Mouse (Mus musculus) left cerebral cortex, adult 8-10 months (tissue): ENCODE measurements around the gene Snx32. TPM values are rescaled to one million over a fixed set of nuclear protein-coding genes. Genes with fewer than 3 reads are reported as not detected.
"Not testable (repeated sequence)": the region's sequence is repeated elsewhere in the genome, so short reads cannot be mapped to it uniquely, and the experiment has no call there.

Experiments used
- DNase-seq, 2 experiments: peaks; one replicate each; pipeline ENCODE4 v3.0.0; 2022; ENCODE audit warnings: low spot score in 2 of 2
- total RNA-seq, 4 experiments: library from RNA; stranded (reverse); gene quantifications; 2 replicates each; pipeline ENCODE4 v1.2.4; 2022

Snx32 gene
- total RNA-seq, 4 experiments from 2014 or later, result 82.4 to 93.9 (median 89.3) TPM

- no peak for DNase-seq
Observed at GRCm38 (mm10) chr19:5512091-5513004, 2.0 kb upstream of the Snx32 start.

GRCm38 (mm10) chr19:5511074-5511632, 815 bp upstream of the Snx32 start:
- no peak for DNase-seq

GRCm38 (mm10) chr19:5503687-5504086, 6.7 kb downstream of the Snx32 start, which contains the start of gene 1700020D05Rik:
Gene 1700020D05Rik, minus strand, starts transcription at chr19:5503787.
- DNase-seq, result no peak

GRCm38 (mm10) chr19:5500330-5500875, 9.9 kb downstream of the Snx32 start:
- DNase-seq, result no peak

- no peak for DNase-seq
Observed at GRCm38 (mm10) chr19:5496052-5496370, 14.3 kb downstream of the Snx32 start.

- DNase-seq, result no peak
Observed at GRCm38 (mm10) chr19:5495353-5496051, 14.8 kb downstream of the Snx32 start.

GRCm38 (mm10) chr19:5494314-5494713, 16.0 kb downstream of the Snx32 start:
- DNase-seq, result no peak

GRCm38 (mm10) chr19:5493301-5493721, 17.0 kb downstream of the Snx32 start:
- not testable (repeated sequence) for DNase-seq

- DNase-seq, result no peak
Observed at GRCm38 (mm10) chr19:5492641-5493040, 17.7 kb downstream of the Snx32 start.

GRCm38 (mm10) chr19:5490898-5491708, 19.2 kb downstream of the Snx32 start:
- DNase-seq, result peak; percentile 70 to 80

GRCm38 (mm10) chr19:5490313-5490897, 19.9 kb downstream of the Snx32 start, which contains the start of gene Cfl1:
Gene Cfl1, plus strand, starts transcription at chr19:5490455.
- DNase-seq, result peak; percentile 90 to 95

- not testable (repeated sequence) for DNase-seq
Observed at GRCm38 (mm10) chr19:5489721-5490120, 20.6 kb downstream of the Snx32 start.

- DNase-seq, result peak; percentile 93 to 98
Observed at GRCm38 (mm10) chr19:5488878-5489571, 21.3 kb downstream of the Snx32 start.

- peak; percentile 93 for DNase-seq
Observed at GRCm38 (mm10) chr19:5487768-5488550, 22.4 kb downstream of the Snx32 start, which contains the start of gene Mus81. Gene Mus81, minus strand, starts transcription at chr19:5488402.

- no peak for DNase-seq
Observed at GRCm38 (mm10) chr19:5486771-5487170, 23.6 kb downstream of the Snx32 start.

GRCm38 (mm10) chr19:5486286-5486685, 24.1 kb downstream of the Snx32 start:
- DNase-seq, result no peak

GRCm38 (mm10) chr19:5485821-5486220, 24.5 kb downstream of the Snx32 start:
- no peak for DNase-seq

- DNase-seq, result no peak
Observed at GRCm38 (mm10) chr19:5485371-5485770, 25.0 kb downstream of the Snx32 start.

- DNase-seq, result no peak
Observed at GRCm38 (mm10) chr19:5484496-5484895, 25.8 kb downstream of the Snx32 start.
